Mouse (Mus musculus): ENCODE measurements at regions not wholly inside any gene's neighbourhood (a gene's known extent, or its start where the extent isn't known, plus 50 kb on each side); places are given as distances from the start of the nearest gene placed in this dataset.

GRCm38 (mm10) chr13:72849841-72850240, 221.2 kb downstream of the Irx2 start:
- ATAC-seq (ENCODE audit: low FRiP score, low TSS enrichment) (no peak), DNase-seq (ENCODE audit: low spot score) (no peak)
- H3K27me3 ChIP-seq (ENCODE audit: control insufficient read depth, insufficient read depth, low read length), result no peaks in the 10 kb centered on the region
- no peak overlapping the region for H3K27ac ChIP-seq (replicated peaks)
- 68% methylated on average over 11 of the region's 11 CpGs for WGBS
- H3K36me3 ChIP-seq (ENCODE audit: control insufficient read depth, insufficient read depth, low read length), result no peaks in the 10 kb centered on the region
- H3K9ac ChIP-seq (ENCODE audit: low read length), result no peak overlapping the region
- H3K4me1 ChIP-seq (replicated peaks; ENCODE audit: control insufficient read depth, insufficient read depth), result no peaks in the 10 kb centered on the region
- no peak overlapping the region for H3K4me3 ChIP-seq (ENCODE audit: low read depth, low read length)
- H3K9me3 ChIP-seq (ENCODE audit: control insufficient read depth, low read length), result no peaks in the 10 kb centered on the region
- no peak overlapping the region for H3K4me2 ChIP-seq (replicated peaks; ENCODE audit: low read depth)
- no peak for TF ChIP-seq EP300 (optimal IDR thresholded peaks at IDR 0.05)
- TF ChIP-seq CTCF (IDR thresholded peaks at IDR 0.05; ENCODE audit: low read depth), result no peak

GRCm38 (mm10) chr13:72852896-72853295, 224.3 kb downstream of the Irx2 start:
- no peak overlapping the region for H3K4me2 ChIP-seq (replicated peaks; ENCODE audit: low read depth)
- no peaks in the 10 kb centered on the region for H3K4me1 ChIP-seq (replicated peaks; ENCODE audit: control insufficient read depth, insufficient read depth)
- no peak for ATAC-seq (ENCODE audit: low FRiP score, low TSS enrichment)
- H3K36me3 ChIP-seq (ENCODE audit: control insufficient read depth, insufficient read depth, low read length), result no peaks in the 10 kb centered on the region
- no peaks in the 10 kb centered on the region for H3K9me3 ChIP-seq (ENCODE audit: control insufficient read depth, low read length)
- 67% methylated on average over 4 of the region's 4 CpGs for WGBS
- H3K27ac ChIP-seq (replicated peaks), result no peak overlapping the region
- no peak for DNase-seq (ENCODE audit: low spot score)
- no peaks in the 10 kb centered on the region for H3K27me3 ChIP-seq (ENCODE audit: control insufficient read depth, insufficient read depth, low read length)
- no peak overlapping the region for H3K4me3 ChIP-seq (ENCODE audit: low read depth, low read length)
- TF ChIP-seq EP300 (optimal IDR thresholded peaks at IDR 0.05) (no peak), CTCF (IDR thresholded peaks at IDR 0.05; ENCODE audit: low read depth) (no peak)
- H3K9ac ChIP-seq (ENCODE audit: low read length), result no peak overlapping the region

GRCm38 (mm10) chr13:72875921-72876320, 247.3 kb downstream of the Irx2 start:
- Histone ChIP-seq H3K9me3 (ENCODE audit: control insufficient read depth, low read length) (no peaks in the 10 kb centered on the region), H3K4me3 (ENCODE audit: low read depth, low read length) (no peak overlapping the region), H3K27me3 (ENCODE audit: control insufficient read depth, insufficient read depth, low read length) (no peaks in the 10 kb centered on the region), H3K4me2 (replicated peaks; ENCODE audit: low read depth) (no peak overlapping the region), H3K36me3 (ENCODE audit: control insufficient read depth, insufficient read depth, low read length) (no peaks in the 10 kb centered on the region), H3K27ac (replicated peaks) (no peak overlapping the region), H3K4me1 (replicated peaks; ENCODE audit: control insufficient read depth, insufficient read depth) (no peaks in the 10 kb centered on the region), H3K9ac (ENCODE audit: low read length) (no peak overlapping the region)
- ATAC-seq (ENCODE audit: low FRiP score, low TSS enrichment), result no peak
- no peak for DNase-seq (ENCODE audit: low spot score)
- TF ChIP-seq CTCF (IDR thresholded peaks at IDR 0.05; ENCODE audit: low read depth), result no peak
- TF ChIP-seq EP300 (optimal IDR thresholded peaks at IDR 0.05), result no peak

GRCm38 (mm10) chr13:72894982-72895381, 266.4 kb downstream of the Irx2 start:
- no peaks in the 10 kb centered on the region for H3K9me3 ChIP-seq (ENCODE audit: control insufficient read depth, low read length)
- DNase-seq (ENCODE audit: low spot score) (no peak), ATAC-seq (ENCODE audit: low FRiP score, low TSS enrichment) (no peak)
- no peaks in the 10 kb centered on the region for H3K36me3 ChIP-seq (ENCODE audit: control insufficient read depth, insufficient read depth, low read length)
- no peak overlapping the region for H3K9ac ChIP-seq (ENCODE audit: low read length)
- 28% methylated on average over 11 of the region's 11 CpGs for whole genome bisulfite sequencing
- no peaks in the 10 kb centered on the region for H3K4me1 ChIP-seq (replicated peaks; ENCODE audit: control insufficient read depth, insufficient read depth)
- TF ChIP-seq EP300 (optimal IDR thresholded peaks at IDR 0.05) (no peak), CTCF (IDR thresholded peaks at IDR 0.05; ENCODE audit: low read depth) (no peak)
- H3K27me3 ChIP-seq (ENCODE audit: control insufficient read depth, insufficient read depth, low read length), result no peaks in the 10 kb centered on the region
- no peak overlapping the region for H3K4me3 ChIP-seq (ENCODE audit: low read depth, low read length)
- H3K27ac ChIP-seq (replicated peaks), result no peak overlapping the region
- no peak overlapping the region for H3K4me2 ChIP-seq (replicated peaks; ENCODE audit: low read depth)

- peak; percentile 30 for DNase-seq (ENCODE audit: low spot score)
- no peak for TF ChIP-seq EP300 (optimal IDR thresholded peaks at IDR 0.05)
- no peak for TF ChIP-seq CTCF (IDR thresholded peaks at IDR 0.05; ENCODE audit: low read depth)
- Histone ChIP-seq H3K4me3 (ENCODE audit: low read depth, low read length) (no peak overlapping the region), H3K27ac (replicated peaks) (no peak overlapping the region), H3K9ac (ENCODE audit: low read length) (no peak overlapping the region), H3K4me1 (replicated peaks; ENCODE audit: control insufficient read depth, insufficient read depth) (no peaks in the 10 kb centered on the region), H3K4me2 (replicated peaks; ENCODE audit: low read depth) (no peak overlapping the region), H3K9me3 (ENCODE audit: control insufficient read depth, low read length) (no peaks in the 10 kb centered on the region), H3K27me3 (ENCODE audit: control insufficient read depth, insufficient read depth, low read length) (no peaks in the 10 kb centered on the region), H3K36me3 (ENCODE audit: control insufficient read depth, insufficient read depth, low read length) (no peaks in the 10 kb centered on the region)
- WGBS, result 20% methylated on average over 2 of the region's 2 CpGs
- ATAC-seq (ENCODE audit: low FRiP score, low TSS enrichment), result no peak
These were observed 274.0 kb downstream of the Irx2 start for GRCm38 (mm10) chr13:72902576-72902975.

GRCm38 (mm10) chr13:72918895-72919294, 290.3 kb downstream of the Irx2 start:
- peak; percentile 19 for DNase-seq (ENCODE audit: low spot score)
- H3K9ac ChIP-seq (ENCODE audit: low read length), result no peak overlapping the region
- TF ChIP-seq EP300 (optimal IDR thresholded peaks at IDR 0.05) (no peak), CTCF (IDR thresholded peaks at IDR 0.05; ENCODE audit: low read depth) (no peak)

More at GRCm38 (mm10) chr13:72918895-72919294, 290.3 kb downstream of the Irx2 start:
- no peaks in the 10 kb centered on the region for H3K9me3 ChIP-seq (ENCODE audit: control insufficient read depth, low read length)
- no peak for ATAC-seq (ENCODE audit: low FRiP score, low TSS enrichment)
- H3K27me3 ChIP-seq (ENCODE audit: control insufficient read depth, insufficient read depth, low read length), result no peaks in the 10 kb centered on the region
- no peaks in the 10 kb centered on the region for H3K36me3 ChIP-seq (ENCODE audit: control insufficient read depth, insufficient read depth, low read length)
- H3K4me3 ChIP-seq (ENCODE audit: low read depth, low read length), result no peak overlapping the region
- no peak overlapping the region for H3K4me2 ChIP-seq (replicated peaks; ENCODE audit: low read depth)
- no peak overlapping the region for H3K27ac ChIP-seq (replicated peaks)
- no peaks in the 10 kb centered on the region for H3K4me1 ChIP-seq (replicated peaks; ENCODE audit: control insufficient read depth, insufficient read depth)
- 43% methylated on average over 4 of the region's 4 CpGs for WGBS

Measured in stomach, postnatal 0 days (tissue).